15 mouse cellular contexts compared by ENCODE assay signal in the genomic region with DNA sequence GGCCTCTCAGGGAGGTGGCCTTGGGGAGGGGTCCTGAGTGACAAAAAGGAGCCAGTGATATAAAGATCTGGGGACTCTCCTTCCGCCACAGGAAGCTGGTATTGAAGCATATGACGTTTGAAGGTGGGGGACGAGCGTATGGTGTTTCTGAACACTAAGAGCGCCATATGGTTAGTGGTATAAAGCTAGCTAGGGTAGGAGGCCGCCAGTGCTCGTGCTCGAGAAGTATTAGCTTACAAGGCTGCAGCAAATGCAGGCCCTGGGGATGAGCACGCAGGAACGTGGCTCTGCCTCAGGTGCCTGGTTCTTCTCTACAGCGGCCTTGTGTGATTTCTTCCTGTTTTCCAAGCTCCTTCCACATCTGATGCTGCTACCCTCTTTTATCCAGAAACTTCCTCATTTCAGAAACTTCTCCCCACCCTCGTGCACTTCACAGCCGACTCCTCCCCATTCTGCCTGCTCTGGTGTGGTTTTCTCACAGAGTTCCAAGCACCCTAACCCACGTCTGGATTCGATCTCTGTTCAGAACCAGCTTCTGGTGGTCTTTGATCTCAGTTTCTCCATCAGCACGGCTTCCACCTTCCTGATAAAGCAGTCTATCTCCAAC.
A peak's percentile ranks its signal among the peaks of the same experiment; 100 is the strongest.
DNase-seq lines count a peak whose midpoint lies in the region; ATAC-seq and TF ChIP-seq lines count a peak whose summit lies in the region.
"Had no signal": no experiment of that assay in that cellular context is flagged by ENCODE, and none has a peak within 500 bp of the region (broad histone marks: within the 10 kb centered on the region; RNA-seq: fewer than 3 reads in every experiment).

No protein-coding gene starts in this region.

- peak; percentile 42 to 81 for DNase-seq in layer of hippocampus, adult 2 months (ENCODE audit: low spot score in 2 of 2)
- DNase-seq in layer of hippocampus, postnatal 25 days (ENCODE audit: extremely low spot score in 1 of 2, low spot score in 1 of 2): no peak
- peak; percentile 76 for DNase-seq in brain, adult 2 months (ENCODE audit: low read depth, low spot score)
- no peak for DNase-seq in spleen, postnatal 36 days (ENCODE audit: low spot score in 2 of 2)
- DNase-seq: cerebellum, adult 2 months; heart, adult 2 months; heart, postnatal 36 days; spleen, adult 18-20 months had no signal

- H3K4me3 ChIP-seq in layer of hippocampus, adult 2 months: no peak overlapping the region
- H3K4me3 ChIP-seq: heart, adult 2 months; midbrain, embryonic 12.5 days had no signal

- peak overlapping the region; percentile 75 for H3K27ac ChIP-seq in layer of hippocampus, adult 2 months
- H3K27ac ChIP-seq: heart, adult 2 months; kidney, postnatal 0 days; midbrain, embryonic 12.5 days; stomach, postnatal 0 days had no signal

- ATAC-seq in granulocyte monocyte progenitor cell, adult 5-6 weeks (replicated peaks; ENCODE audit: poor library complexity, severe bottlenecking): peak; percentile 63
- peak; percentile 73 for ATAC-seq in megakaryocyte progenitor cell, adult 5-6 weeks (replicated peaks; ENCODE audit: poor library complexity)
- ATAC-seq in activated CD4-positive, CD25-positive, alpha-beta regulatory T cell, adult 4 months: no peak
- ATAC-seq: inflammation-experienced regulatory T-cells, adult 6 months had no signal

- TF ChIP-seq CTCF in layer of hippocampus, adult 2 months (conservative IDR thresholded peaks at IDR 0.05): no peak

Comparison
In these comparisons a context has a peak if more than half of its experiments do, and no peak if none do; other contexts are left out.
1. DNase-seq: peak in layer of hippocampus, adult 2 months (2 of 2) and brain, adult 2 months (single experiment); none in layer of hippocampus, postnatal 25 days (0 of 2) and spleen, postnatal 36 days (0 of 2).